Mouse (Mus musculus) thymus, postnatal 14 days (tissue): ENCODE data around the gene Sh3tc1.

Experiments
- DNase-seq: peaks from one replicate; pipeline ENCODE4 v3.0.0; 2021

The Sh3tc1 gene

DNA sequence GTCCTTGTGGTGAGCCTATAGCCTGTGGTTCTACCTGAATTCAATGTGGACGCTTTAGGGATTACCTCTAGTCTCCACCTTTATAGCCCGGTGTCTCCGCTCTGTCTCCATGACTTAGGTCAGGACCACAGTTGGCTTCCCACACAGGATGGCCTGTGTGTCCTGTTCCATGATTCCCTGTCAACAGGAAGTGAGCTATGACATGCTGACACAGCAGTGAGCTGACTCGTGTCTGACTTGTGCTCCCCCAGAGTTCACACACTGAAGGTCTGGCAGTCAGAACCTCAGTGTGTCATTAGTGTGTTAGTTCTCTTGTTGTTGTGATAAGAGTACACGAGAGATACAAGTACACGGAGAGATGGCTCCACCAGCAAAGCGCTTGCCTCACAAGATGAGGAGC lies 11.2 kb upstream of the Sh3tc1 start:
- DNase-seq: no peak

DNA sequence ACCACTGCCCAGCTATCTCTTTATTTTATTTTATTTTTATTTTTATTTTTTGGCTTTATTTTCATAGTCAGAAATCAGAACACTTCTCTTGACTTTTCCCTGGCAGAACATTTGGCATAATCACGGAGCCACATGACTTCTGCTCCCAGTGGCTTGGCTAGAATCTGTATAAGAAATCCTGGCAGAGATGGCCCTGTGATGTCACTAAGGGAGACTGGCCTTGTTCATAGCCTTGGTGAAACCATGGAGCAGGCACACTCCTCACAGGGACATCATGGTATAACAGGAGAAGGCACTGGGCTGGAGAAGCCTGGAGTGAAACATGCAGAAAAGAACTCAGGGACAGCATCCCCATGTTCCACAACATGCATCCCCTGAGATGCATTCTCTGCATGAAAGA lies 10.2 kb upstream of the Sh3tc1 start:
- no peak for DNase-seq

DNA sequence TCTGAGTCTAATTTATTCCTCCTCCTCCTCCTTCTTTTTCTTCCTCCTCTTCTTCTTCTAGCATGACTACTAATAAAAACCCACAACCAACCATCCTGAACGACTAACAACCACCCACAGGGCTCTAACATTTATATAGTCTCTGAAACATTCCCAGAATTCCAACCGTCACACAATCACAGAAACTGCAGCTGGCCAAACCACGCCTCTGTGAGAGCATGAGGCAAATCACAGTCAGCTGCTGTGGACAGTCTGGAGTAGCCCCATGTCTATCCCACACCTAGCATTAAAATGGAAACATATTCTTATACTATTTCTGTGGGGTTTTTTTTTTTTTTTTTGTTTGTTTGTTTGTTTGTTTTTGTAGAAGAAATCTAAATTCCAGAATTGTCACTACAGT lies 9.6 kb upstream of the Sh3tc1 start:
- DNase-seq: no peak

DNA sequence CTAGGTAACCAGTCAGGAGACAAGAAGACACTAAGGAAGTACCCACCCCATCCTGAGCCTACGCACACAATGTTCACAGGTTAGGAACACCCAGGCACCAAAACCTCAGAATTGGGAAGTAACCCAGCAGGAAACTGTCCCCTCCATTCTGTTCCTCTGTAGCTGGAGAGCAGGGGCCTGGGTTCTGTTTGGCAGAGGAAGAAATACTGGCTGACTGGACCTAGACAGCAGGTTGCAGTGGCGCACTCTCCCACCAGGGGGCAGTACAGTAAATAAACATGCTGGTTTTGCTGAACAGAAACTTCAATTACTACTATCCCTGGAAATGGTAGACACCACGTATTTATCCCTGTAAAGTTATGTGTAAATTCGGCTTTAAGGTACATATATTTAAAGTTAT lies 7.1 kb upstream of the Sh3tc1 start:
- DNase-seq: peak; percentile 74

DNA sequence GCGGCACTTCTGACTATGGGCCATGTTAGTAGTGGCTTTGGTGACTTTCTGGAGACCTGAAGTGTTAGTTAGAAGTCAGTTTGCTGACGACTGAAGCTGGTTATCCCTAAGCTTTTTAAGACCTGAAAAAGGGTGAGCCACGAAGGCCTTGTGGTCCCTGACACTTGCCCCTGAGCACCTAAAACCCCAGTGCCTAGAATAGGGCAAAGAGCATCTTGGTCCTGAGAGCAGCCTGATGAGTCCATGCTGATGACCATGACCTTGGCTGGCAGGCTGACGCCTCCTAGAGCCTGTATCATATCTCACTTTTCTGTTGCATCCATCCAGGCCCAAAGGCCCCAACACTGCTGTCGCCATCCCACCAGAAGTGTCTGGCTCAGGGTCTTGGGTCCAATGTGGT lies 5.6 kb upstream of the Sh3tc1 start:
- no peak for DNase-seq

DNA sequence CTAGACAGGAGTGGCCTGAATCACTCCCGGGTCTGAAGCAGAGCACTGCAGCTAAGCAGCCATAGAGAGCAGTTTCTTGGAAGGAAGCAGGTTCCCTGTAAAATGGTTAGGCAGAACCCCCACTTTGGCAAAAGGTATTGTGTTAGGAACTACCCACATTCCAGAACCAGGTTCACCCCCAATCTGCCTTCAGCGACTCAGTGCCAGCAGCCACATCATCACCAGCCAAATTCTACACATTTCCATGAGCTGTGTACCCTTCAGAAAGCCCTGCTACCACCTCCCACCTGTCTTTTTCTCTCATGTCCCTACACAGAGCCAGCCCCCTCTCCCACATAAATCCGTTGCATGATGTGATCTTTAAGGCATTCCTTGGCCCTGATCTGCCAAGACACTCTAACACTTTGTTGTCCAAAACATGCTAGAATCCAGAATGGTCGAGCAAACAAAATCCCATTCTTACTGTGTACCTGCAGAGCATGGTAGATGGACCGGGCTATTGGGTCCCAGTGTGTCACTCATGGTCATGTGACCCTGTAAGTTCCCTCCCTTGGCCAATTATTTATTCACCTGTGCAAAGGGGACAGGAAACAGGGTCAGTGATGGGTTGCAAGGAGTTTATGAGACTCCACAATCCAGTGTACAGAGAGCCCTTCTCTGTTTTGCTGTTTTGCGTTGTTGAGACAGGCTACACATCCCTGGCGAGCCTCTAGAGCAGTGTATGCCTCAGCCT lies 4.4 kb upstream of the Sh3tc1 start:
- no peak for DNase-seq

DNA sequence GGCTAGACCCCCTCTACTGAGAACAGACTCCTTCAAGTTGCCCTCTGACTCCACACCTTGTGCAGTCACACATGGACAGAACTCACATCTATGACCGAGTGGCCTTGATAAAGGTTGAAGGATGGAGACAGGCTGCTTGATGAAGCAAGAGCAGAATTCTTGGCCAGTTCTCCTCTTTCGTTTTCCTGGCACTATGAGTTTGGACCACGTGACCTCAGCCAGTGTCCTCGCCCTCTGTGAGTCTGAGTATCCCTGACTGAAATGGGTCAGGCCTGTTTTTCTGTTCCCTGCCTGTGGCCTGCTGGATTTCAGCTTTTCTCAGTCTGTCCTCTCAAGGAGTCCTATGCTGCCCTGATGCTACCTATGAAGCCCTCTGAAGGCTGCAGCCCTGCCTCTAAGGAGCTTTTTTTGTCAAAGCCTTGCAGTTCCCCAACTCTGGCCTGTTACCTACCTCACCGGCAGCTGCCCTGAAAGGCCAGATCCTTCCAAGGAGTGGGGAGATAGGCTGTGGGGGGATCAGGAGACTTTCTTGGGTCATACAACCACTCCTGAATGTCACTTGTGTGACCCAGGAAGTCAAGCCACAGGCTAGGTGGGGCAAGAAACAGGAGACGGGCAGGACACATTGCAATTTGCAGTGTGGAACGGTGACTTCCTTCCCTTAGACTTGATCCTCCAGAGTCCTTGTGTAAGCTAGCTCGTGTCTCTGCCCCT lies 3.6 kb upstream of the Sh3tc1 start:
- no peak for DNase-seq

DNA sequence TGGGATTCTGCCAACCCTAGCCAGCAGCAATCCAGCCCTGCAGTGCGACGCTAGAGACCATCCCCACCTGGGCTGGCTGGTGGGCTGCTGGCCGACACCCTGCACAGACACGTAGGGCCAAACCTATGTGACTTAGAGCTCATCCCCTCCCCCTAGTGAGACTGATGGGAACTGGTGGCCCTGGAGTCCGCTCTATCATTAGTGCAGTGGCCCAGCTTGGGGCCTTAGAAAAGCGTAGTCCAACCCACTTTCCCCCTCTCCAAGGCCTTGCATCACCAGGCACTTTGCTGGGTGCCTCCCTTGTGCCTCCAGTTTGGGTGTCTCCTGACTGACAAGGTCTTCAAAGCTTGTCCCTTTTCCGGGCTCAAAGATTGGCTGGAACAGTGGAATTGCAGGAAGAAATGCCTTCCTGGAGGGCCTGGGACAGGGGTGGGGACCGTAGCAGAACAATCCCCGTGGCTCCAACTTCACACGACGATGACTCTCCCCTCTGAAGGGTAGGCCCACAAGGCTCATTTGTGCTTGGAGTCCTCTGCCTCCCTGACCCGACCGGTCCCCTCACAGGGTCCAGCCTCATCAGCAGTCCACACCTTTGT lies 1.5 kb upstream of the Sh3tc1 start:
- DNase-seq: no peak

DNA sequence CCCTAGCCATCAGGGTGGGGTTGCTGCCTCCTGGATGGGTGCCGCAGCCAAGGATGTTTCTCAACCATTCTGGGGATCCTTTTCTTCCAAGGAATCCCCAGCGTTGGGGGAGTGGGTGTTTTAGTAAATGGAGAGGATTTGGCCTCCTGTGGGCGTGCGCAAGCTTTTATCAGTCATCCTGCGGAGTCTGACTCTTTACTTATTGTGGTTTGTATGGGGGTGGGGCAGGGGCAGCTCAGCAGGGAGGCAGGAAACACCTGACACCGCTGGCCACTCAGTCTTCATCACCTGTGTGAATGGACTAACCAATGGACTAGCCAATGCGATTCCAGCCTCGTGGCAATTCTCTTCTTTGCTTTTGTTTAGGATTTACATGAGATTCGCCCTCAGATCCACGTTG lies 929 bp upstream of the Sh3tc1 start:
- no peak for DNase-seq

DNA sequence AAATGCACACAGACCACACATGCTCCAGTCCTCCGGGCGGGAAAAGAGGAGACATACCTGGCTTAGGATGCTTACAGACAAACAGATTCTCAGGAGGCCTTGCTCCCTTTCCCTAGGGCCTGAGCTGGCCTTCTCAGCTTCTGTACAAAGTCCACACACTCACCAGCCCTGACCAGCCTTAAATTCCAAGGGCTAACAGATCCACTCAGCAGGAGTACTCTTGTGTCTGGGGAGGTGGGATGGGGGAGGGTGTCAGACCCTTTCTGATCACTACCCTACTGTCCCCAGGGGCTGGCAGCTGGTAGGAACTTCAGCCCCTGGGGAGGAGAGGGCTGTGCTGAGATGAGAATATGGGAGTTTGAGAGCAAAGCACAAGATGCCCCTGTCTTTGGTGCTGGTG lies 782 bp downstream of the Sh3tc1 start:
- no peak for DNase-seq

DNA sequence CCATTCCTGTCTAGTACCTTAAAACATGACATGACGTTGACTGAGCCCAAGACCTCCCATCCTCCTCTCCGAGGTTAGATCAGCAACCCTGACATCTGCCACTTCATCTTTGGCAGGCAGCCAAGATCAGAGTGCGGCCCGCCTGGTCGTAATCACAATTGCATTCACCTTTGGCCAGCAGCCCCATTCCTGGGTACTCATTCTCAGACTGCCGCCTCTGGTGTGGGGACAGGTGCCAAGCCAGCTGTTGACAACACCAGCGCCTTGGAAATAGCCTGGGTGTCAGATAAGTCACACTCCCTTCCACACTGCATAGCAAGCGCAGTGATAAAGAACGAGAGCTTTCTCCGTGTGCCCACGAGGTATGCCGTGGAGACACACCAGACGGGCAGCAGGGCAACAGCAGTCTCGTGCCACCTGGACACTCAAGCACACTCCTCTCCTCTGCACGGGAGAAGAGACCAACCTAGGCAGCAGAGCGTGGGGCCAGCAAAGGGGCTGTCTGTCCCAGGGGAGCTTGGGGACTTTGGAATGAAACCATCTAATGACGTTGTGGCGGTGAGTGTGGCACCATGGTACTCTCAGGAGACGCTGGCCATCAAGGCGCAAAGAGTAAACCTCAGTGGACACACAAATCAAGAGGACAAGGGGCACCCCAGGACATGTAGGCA lies 2.4 kb downstream of the Sh3tc1 start:
- DNase-seq: no peak

DNA sequence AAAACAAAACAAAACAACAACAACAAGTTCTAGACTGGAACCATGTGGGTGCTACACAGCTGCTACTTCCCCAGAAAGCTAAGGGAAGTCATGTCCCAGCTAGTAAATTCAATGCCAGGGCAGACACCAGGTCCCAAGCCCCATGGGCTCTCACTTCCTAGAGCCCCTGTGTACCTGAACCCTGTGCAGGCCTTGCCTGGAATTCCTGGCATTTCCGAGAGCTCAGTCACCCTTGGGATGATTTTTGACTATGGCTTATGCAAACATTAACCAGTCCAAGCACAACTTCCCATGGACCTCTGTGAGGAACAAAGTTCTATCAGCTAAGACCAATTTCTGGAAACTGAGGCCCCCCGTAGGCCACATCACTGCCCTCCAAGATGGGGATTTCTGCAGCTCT lies 6.3 kb downstream of the Sh3tc1 start:
- no peak for DNase-seq

DNA sequence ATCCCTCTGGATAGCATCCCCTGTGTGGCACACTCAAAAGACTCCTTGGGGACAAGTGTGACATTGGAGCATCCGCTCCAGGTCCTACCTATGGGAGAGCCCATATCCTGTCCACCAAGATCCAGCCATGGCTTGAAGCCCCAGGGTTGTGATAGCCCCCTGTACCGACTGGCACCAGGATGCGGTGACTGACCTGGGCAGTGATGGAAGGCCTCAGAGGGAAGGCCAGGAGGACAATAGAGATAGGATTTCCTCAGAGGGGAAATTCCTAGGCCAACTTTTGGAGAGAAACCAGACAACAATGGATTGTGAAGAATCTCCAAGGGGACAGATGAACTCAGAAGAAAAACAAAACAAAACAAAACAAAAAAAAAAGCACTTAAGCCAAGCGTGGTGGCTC lies 8.8 kb downstream of the Sh3tc1 start:
- no peak for DNase-seq

DNA sequence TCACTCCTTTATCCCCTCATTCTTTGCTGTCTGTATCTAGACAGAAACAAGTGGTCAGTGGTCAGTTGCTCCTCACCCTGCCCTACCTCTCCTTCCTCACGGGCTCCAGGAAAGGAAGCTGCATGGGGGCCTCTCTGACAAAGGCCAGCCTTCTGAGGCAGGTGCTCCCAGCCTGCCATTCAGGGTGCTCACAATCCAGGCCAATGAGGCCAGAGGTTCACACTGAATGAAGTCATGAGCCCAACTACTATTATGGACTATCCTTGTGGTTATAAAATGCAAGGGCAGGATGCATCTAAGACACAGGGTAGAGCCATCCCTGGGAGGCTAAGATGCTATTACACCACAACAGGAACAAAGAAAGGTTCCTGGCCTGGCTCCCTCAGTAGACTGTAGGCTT lies 9.2 kb downstream of the Sh3tc1 start:
- DNase-seq: no peak

DNA sequence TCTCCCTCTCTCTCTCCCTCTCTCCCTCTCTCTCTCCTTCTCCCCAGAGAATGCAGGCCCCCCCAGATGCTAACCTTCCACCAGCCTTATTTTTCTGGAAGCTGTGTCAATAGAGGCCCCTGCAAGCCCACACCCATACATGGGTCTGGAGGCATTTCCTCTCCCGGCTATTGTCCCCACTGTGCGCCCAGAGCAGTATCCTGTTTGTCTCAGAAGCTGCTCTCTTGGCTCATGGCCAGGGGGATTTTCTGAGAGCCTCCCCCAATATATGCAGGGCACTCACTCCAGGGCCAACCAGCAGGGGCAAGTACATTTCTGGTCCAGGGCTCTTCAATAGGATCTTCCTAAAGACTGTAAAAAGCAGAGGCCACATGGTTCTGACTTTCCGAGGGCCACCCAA lies 9.9 kb downstream of the Sh3tc1 start:
- no peak for DNase-seq

DNA sequence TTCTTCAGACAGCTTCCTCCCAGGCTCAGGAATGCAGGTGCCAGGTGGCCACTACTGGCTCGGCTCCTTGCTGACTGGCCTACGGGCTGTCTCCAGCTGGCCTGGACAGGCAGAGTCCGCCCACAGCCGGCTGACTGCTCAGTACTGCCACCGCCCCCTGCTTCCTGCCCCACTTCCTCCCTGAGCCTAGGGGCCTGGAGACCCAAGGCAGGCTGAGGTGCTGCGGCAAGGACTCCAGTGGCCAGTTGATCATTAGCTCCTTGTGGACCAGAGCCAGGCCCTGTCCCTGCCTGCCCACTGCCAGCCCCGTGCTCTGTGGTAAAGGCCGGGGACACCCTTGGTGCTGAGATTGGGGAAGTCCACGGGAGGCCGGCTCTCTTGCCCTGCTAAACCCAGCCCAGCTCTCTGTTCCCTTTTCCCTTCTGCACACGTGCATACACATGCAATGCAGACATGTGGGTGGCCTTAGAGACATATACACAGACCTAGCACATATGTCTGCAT lies 10.8 kb downstream of the Sh3tc1 start:
- DNase-seq: peak; percentile 48

DNA sequence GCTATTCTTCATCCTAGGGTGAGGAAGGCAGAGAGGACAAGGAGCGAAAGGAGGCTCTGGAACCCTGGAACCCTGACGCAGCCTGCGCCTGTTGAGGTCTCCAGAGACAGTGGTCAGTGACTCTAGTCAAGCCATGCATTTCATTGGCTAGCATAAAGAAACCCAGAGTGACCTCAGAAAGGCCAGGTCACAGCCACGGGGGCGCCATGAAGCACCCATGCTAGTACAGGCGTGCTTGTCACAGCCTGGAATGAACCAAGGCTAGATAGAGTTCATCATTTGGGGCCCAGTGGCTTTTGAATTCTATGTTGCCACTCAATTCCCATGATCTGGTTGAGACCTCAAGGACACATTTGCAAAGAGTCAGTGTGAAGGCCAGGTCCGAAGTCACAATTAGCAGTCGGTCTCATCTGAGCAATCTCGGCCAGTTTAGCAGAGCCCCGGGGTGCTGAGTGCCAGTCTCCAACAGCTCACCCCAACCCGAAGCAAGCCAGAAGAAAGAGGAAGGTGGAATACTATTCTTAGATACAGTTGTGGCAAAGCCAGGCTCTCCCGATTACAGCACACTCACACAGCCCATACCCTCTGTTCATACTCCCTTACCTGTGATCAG lies 11.3 kb downstream of the Sh3tc1 start:
- DNase-seq: no peak

DNA sequence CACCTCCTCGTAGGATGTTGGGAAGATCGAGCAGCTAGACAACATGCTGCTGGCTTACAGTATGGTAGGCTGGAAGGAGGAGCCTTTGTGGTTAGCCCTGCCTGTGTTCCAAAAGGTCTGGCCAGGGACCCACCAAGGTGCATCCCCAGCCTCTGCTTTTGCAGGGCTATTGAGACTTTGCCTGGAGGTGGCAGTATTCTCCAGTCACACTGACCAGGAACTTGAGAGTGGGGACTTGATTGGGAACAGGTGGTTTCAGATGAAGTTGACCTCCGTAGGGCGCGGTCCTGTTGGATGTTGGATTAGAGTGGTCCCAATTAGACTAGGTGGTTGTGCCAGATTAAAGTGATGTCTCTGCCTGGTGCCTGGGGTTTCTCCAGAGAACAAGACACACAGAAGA lies 12.3 kb downstream of the Sh3tc1 start:
- DNase-seq: no peak

DNA sequence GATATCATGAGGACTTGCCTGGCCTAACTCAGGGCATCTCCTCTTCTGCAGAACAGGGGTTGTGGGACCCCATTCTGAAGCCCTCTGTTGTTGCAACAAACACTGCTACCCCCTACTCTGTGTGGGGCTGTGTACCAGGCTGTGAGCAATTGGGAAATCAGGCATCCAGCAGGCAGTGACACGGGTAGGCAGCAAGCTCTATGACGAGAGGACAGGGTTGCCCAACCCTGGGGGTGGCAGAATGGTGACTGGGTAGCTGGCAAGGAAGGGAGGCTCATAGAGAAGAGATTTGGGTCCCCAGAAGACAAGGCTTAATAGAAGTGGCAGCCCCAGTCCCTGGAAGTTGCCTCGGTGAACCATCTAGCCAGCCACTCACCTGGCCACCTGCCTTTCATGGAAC lies 13.9 kb downstream of the Sh3tc1 start:
- no peak for DNase-seq

DNA sequence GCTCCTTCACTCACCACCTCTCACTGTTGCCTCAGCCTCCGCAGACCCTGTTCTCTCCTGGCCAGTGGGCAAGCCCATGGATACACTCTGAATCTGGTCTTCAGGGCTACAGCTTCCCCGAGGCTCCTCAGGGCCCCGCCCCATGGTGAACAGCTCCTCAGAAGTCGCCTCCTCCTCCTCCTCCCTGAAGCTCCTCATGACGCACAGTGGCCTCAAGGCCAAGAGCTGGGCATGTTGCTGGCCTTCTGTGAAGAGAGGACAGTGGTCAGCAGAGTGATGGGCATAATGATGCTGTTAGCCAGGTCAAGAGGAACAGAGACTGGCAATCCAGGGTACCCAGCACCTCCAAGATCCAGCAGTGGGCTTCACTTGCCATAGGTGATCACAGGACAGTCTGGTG lies 15.9 kb downstream of the Sh3tc1 start:
- DNase-seq: no peak

DNA sequence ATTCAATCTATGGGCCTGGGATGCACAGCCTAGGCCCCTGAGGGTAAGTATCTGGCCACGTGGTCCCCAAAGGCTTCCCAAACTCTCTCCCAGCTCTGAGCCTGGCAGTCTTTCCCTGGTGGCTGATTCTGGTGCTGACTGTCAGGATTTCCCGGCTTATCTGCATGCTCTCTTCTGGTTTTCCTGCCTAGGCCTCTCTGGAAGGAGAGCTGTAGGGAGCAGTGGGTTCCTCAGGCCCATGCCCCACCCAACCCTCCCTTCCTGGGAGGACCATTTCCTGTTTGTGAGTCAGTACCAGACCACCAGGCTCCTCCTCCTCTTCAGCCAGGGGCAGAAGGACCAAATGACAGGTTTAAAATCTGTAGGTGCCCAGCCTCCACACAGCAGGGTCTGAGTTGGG lies 17.1 kb downstream of the Sh3tc1 start:
- no peak for DNase-seq

DNA sequence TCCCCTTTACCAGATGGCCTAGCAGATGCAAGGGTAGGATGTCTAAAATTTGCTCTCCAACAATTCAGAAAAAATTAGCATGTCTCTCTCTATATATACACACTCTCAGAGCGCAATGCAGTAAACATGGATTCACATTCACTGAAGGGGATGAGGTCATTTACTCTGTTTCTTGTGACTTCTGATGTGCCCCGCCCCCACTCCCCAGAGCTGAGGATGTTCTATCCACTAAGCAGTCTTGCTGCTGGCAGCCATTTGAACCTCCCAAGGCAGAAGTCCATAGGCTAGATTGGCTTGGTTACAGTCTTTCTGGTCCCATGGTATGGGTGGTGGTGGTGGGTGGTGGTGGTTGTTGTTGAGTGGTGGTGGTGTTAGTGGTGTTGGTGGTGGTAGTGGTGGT lies 17.9 kb downstream of the Sh3tc1 start:
- DNase-seq: no peak

DNA sequence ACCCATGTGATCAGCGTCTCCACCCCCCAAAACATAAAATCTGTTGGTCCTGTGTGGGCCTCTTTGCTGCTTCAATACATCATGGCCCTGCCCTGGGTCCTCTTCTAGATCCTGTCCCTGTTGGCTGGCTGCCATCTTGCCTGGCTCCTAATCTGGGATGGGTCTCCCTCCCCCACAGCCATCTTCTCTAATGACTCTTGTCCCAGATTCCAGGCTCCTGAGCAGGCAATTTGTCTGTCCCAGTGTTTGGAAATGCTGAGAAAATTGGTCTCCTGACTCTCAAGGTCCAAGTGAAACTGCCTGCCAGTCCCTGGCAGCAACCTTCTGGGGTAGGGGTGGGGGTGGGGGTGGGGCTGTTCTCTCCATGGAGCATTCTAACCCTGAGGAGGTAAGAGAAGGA lies 19.9 kb downstream of the Sh3tc1 start:
- DNase-seq: no peak
